Mouse (Mus musculus): ENCODE measurements around the gene Sertad4.
A peak's percentile ranks its signal among the peaks of the same experiment; 100 is the strongest.

Gene Sertad4

GRCm38 (mm10) chr1:192851126-192851525 is 4.4 kb downstream of the Sertad4 start:
- no peak for DNase-seq

- no peak for DNase-seq
Measured at GRCm38 (mm10) chr1:192849616-192850015, 5.9 kb downstream of the Sertad4 start.

GRCm38 (mm10) chr1:192847254-192847653 is 8.3 kb downstream of the Sertad4 start:
- peak; percentile 78 for DNase-seq

GRCm38 (mm10) chr1:192841094-192841813 is 14.3 kb downstream of the Sertad4 start:
- no peak for DNase-seq

GRCm38 (mm10) chr1:192840655-192841054 is 14.9 kb downstream of the Sertad4 start:
- DNase-seq: no peak

GRCm38 (mm10) chr1:192835211-192835681 is 20.3 kb downstream of the Sertad4 start:
- no peak for DNase-seq

- peak; percentile 94 for DNase-seq
Measured at GRCm38 (mm10) chr1:192834361-192835210, 21.0 kb downstream of the Sertad4 start.

- no peak for DNase-seq
Measured at GRCm38 (mm10) chr1:192833586-192833985, 22.0 kb downstream of the Sertad4 start.

GRCm38 (mm10) chr1:192833097-192833496 is 22.5 kb downstream of the Sertad4 start:
- DNase-seq: no peak

- DNase-seq: no peak
Measured at GRCm38 (mm10) chr1:192832338-192832737, 23.2 kb downstream of the Sertad4 start.

GRCm38 (mm10) chr1:192830444-192830843 is 25.1 kb downstream of the Sertad4 start:
- no peak for DNase-seq

GRCm38 (mm10) chr1:192828928-192829327 is 26.6 kb downstream of the Sertad4 start:
- DNase-seq: no peak

GRCm38 (mm10) chr1:192827955-192828354 is 27.6 kb downstream of the Sertad4 start:
- DNase-seq: no peak

GRCm38 (mm10) chr1:192825746-192826145 is 29.8 kb downstream of the Sertad4 start:
- no peak for DNase-seq

- peak; percentile 99 for DNase-seq
Measured at GRCm38 (mm10) chr1:192822652-192823525, 32.7 kb downstream of the Sertad4 start.

- DNase-seq: no peak
Measured at GRCm38 (mm10) chr1:192822309-192822651, 33.3 kb downstream of the Sertad4 start.

- DNase-seq: peak; percentile 95
Measured at GRCm38 (mm10) chr1:192818334-192818733, 37.2 kb downstream of the Sertad4 start.

GRCm38 (mm10) chr1:192815789-192816188 is 39.8 kb downstream of the Sertad4 start:
- no peak for DNase-seq

- DNase-seq: no peak
Measured at GRCm38 (mm10) chr1:192814700-192815099, 40.9 kb downstream of the Sertad4 start.

- no peak for DNase-seq
Measured at GRCm38 (mm10) chr1:192812758-192813157, 42.8 kb downstream of the Sertad4 start.

- DNase-seq: no peak
Measured at GRCm38 (mm10) chr1:192812290-192812689, 43.3 kb downstream of the Sertad4 start.

- peak; percentile 98 for DNase-seq
Measured at GRCm38 (mm10) chr1:192806168-192807157, 49.1 kb downstream of the Sertad4 start.
